Mouse (Mus musculus): ENCODE results near the gene Adamts20. TPM values are rescaled to one million over a fixed set of nuclear protein-coding genes. Genes with fewer than 3 reads are reported as not detected.
A peak's percentile ranks its signal among the peaks of the same experiment; 100 is the strongest.

Adamts20 gene
- polyA plus RNA-seq, 1 experiment from 2014 or later, result 2.0 TPM

GRCm38 (mm10) chr15:94480248-94480647, 15.0 kb upstream of the Adamts20 start:
- Histone ChIP-seq H3K27me3 (ENCODE audit: control insufficient read depth, insufficient read depth, low read depth, low read length) (no peaks in the 10 kb centered on the region), H3K27ac (ENCODE audit: low read length) (no peak overlapping the region), H3K9me3 (replicated peaks; ENCODE audit: control insufficient read depth, low read length, poor library complexity, severe bottlenecking) (no peaks in the 10 kb centered on the region), H3K4me1 (ENCODE audit: control insufficient read depth, insufficient read depth, low read length) (peaks cover 6% of the 10 kb centered on the region), H3K4me2 (ENCODE audit: low read length) (no peak overlapping the region), H3K4me3 (ENCODE audit: low read depth, low read length) (no peak overlapping the region), H3K36me3 (ENCODE audit: control insufficient read depth, insufficient read depth, low read length) (no peaks in the 10 kb centered on the region), H3K9ac (ENCODE audit: low read depth, low read length) (no peak overlapping the region)
- WGBS, result 93% methylated on average over 5 of the region's 5 CpGs
- no peak for ATAC-seq

DNA sequence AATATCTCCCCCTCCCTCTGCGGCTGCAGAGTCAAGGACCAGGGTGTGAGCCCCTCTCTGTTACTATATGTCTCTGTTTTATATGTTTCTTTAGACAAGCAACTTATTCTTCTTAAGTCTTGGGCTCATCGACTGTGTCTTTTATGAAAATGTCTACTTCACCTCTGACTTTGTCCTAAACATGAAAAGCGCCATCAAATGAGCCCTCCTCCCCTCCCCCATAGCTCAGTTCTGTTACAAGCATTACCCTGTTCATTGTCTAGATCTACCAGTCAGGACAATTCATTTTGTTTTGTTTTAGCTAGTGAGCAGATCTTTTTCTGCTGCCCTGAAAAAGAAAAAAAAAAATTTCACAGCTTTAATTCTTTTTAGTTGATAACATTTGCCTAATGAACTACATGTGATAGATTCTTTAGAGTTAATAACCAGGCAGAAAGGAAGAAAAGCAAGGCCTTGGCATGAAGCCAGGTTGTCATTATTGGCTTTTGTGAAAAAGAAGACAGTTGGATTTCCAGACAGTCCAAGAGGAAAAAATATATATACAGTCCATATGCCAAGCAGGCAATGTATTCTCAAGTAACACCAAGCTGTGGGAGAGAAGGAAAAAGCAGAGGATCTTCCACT, 14.4 kb upstream of the Adamts20 start:
- H3K27ac ChIP-seq (ENCODE audit: low read length), result no peak overlapping the region
- H3K9ac ChIP-seq (ENCODE audit: low read depth, low read length), result no peak overlapping the region
- H3K4me2 ChIP-seq (ENCODE audit: low read length), result no peak overlapping the region
- ATAC-seq, result no peak
- no peaks in the 10 kb centered on the region for H3K36me3 ChIP-seq (ENCODE audit: control insufficient read depth, insufficient read depth, low read length)
- WGBS, result 58% methylated on average over 3 of the region's 3 CpGs
- no peaks in the 10 kb centered on the region for H3K27me3 ChIP-seq (ENCODE audit: control insufficient read depth, insufficient read depth, low read depth, low read length)
- H3K4me3 ChIP-seq (ENCODE audit: low read depth, low read length), result no peak overlapping the region
- peaks cover 6% of the 10 kb centered on the region for H3K4me1 ChIP-seq (ENCODE audit: control insufficient read depth, insufficient read depth, low read length)
- H3K9me3 ChIP-seq (replicated peaks; ENCODE audit: control insufficient read depth, low read length, poor library complexity, severe bottlenecking), result no peaks in the 10 kb centered on the region

GRCm38 (mm10) chr15:94478706-94479105, 13.5 kb upstream of the Adamts20 start:
- WGBS, result 19% methylated on average over 13 of the region's 13 CpGs
- Histone ChIP-seq H3K27ac (ENCODE audit: low read length) (no peak overlapping the region), H3K9ac (ENCODE audit: low read depth, low read length) (no peak overlapping the region), H3K4me1 (ENCODE audit: control insufficient read depth, insufficient read depth, low read length) (peaks cover 6% of the 10 kb centered on the region), H3K36me3 (ENCODE audit: control insufficient read depth, insufficient read depth, low read length) (no peaks in the 10 kb centered on the region), H3K4me2 (ENCODE audit: low read length) (no peak overlapping the region), H3K27me3 (ENCODE audit: control insufficient read depth, insufficient read depth, low read depth, low read length) (no peaks in the 10 kb centered on the region), H3K4me3 (ENCODE audit: low read depth, low read length) (no peak overlapping the region), H3K9me3 (replicated peaks; ENCODE audit: control insufficient read depth, low read length, poor library complexity, severe bottlenecking) (no peaks in the 10 kb centered on the region)
- no peak for ATAC-seq

DNA sequence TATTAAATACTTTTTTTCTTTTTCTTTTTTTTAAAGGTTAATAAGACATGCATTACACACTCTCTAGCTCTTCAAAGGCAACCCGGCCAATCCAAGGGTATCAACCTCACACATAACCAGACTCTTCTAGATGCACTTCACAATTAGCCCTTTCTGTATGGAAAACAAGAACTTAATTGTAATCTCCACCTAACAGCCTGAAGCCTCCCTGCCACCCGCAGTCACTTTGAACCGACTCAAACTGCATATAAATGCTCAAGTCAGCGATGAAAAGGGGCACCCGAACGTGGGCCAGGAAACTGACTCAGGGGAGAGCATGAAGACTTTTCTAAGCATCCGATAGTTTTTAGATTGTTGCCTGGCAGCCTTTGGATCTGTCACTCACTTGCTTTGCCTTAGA, 12.1 kb upstream of the Adamts20 start:
- peaks cover 6% of the 10 kb centered on the region for H3K4me1 ChIP-seq (ENCODE audit: control insufficient read depth, insufficient read depth, low read length)
- no peak overlapping the region for H3K4me3 ChIP-seq (ENCODE audit: low read depth, low read length)
- H3K36me3 ChIP-seq (ENCODE audit: control insufficient read depth, insufficient read depth, low read length), result no peaks in the 10 kb centered on the region
- H3K9me3 ChIP-seq (replicated peaks; ENCODE audit: control insufficient read depth, low read length, poor library complexity, severe bottlenecking), result no peaks in the 10 kb centered on the region
- H3K9ac ChIP-seq (ENCODE audit: low read depth, low read length), result no peak overlapping the region
- H3K27ac ChIP-seq (ENCODE audit: low read length), result no peak overlapping the region
- ATAC-seq, result 0 out of 2 replicates have a peak, but pooled peaks have one; percentile 54
- H3K4me2 ChIP-seq (ENCODE audit: low read length), result no peak overlapping the region
- whole genome bisulfite sequencing, result 11% methylated on average over 7 of the region's 7 CpGs
- H3K27me3 ChIP-seq (ENCODE audit: control insufficient read depth, insufficient read depth, low read depth, low read length), result no peaks in the 10 kb centered on the region

- ATAC-seq, result no peak
- no peak overlapping the region for H3K27ac ChIP-seq (ENCODE audit: low read length)
- 88% methylated on average over 5 of the region's 5 CpGs for WGBS
- H3K27me3 ChIP-seq (ENCODE audit: control insufficient read depth, insufficient read depth, low read depth, low read length), result no peaks in the 10 kb centered on the region
- no peaks in the 10 kb centered on the region for H3K9me3 ChIP-seq (replicated peaks; ENCODE audit: control insufficient read depth, low read length, poor library complexity, severe bottlenecking)
- H3K9ac ChIP-seq (ENCODE audit: low read depth, low read length), result no peak overlapping the region
- H3K4me2 ChIP-seq (ENCODE audit: low read length), result no peak overlapping the region
- peaks cover 6% of the 10 kb centered on the region for H3K4me1 ChIP-seq (ENCODE audit: control insufficient read depth, insufficient read depth, low read length)
- no peak overlapping the region for H3K4me3 ChIP-seq (ENCODE audit: low read depth, low read length)
- no peaks in the 10 kb centered on the region for H3K36me3 ChIP-seq (ENCODE audit: control insufficient read depth, insufficient read depth, low read length)
Measured at GRCm38 (mm10) chr15:94475975-94476374, 10.8 kb upstream of the Adamts20 start.

GRCm38 (mm10) chr15:94470361-94470760, 5.1 kb upstream of the Adamts20 start:
- ATAC-seq, result no peak

GRCm38 (mm10) chr15:94464881-94465280, 337 bp downstream of the Adamts20 start:
- Histone ChIP-seq H3K27ac (ENCODE audit: low read length) (0 out of 2 replicates have a peak overlapping the region, but pooled peaks have one; percentile 5), H3K27me3 (ENCODE audit: control insufficient read depth, insufficient read depth, low read depth, low read length) (no peaks in the 10 kb centered on the region), H3K4me1 (ENCODE audit: control insufficient read depth, insufficient read depth, low read length) (peaks cover 4% of the 10 kb centered on the region; the same call in 1 of the 2 replicates), H3K36me3 (ENCODE audit: control insufficient read depth, insufficient read depth, low read length) (no peaks in the 10 kb centered on the region), H3K4me3 (ENCODE audit: low read depth, low read length) (no peak overlapping the region; the same call in 1 of the 2 replicates), H3K9me3 (replicated peaks; ENCODE audit: control insufficient read depth, low read length, poor library complexity, severe bottlenecking) (no peaks in the 10 kb centered on the region), H3K4me2 (ENCODE audit: low read length) (peak overlapping the region; percentile 31), H3K9ac (ENCODE audit: low read depth, low read length) (0 out of 2 replicates have a peak overlapping the region, but pooled peaks have one; percentile 20)
- WGBS, result 32% methylated on average over 14 of the region's 14 CpGs
- no peak for ATAC-seq

More at GRCm38 (mm10) chr15:94470361-94470760, 5.1 kb upstream of the Adamts20 start:
- H3K4me2 ChIP-seq (ENCODE audit: low read length), result no peak overlapping the region
- no peak overlapping the region for H3K27ac ChIP-seq (ENCODE audit: low read length)
- 80% methylated on average over 5 of the region's 5 CpGs for WGBS
- H3K4me3 ChIP-seq (ENCODE audit: low read depth, low read length), result no peak overlapping the region
- no peaks in the 10 kb centered on the region for H3K9me3 ChIP-seq (replicated peaks; ENCODE audit: control insufficient read depth, low read length, poor library complexity, severe bottlenecking)
- no peak overlapping the region for H3K9ac ChIP-seq (ENCODE audit: low read depth, low read length)
- H3K27me3 ChIP-seq (ENCODE audit: control insufficient read depth, insufficient read depth, low read depth, low read length), result no peaks in the 10 kb centered on the region
- H3K36me3 ChIP-seq (ENCODE audit: control insufficient read depth, insufficient read depth, low read length), result no peaks in the 10 kb centered on the region
- no peaks in the 10 kb centered on the region for H3K4me1 ChIP-seq (ENCODE audit: control insufficient read depth, insufficient read depth, low read length)

GRCm38 (mm10) chr15:94463251-94463650, 2.0 kb downstream of the Adamts20 start:
- peaks cover 4% of the 10 kb centered on the region; the same call in 1 of the 2 replicates for H3K4me1 ChIP-seq (ENCODE audit: control insufficient read depth, insufficient read depth, low read length)
- H3K27me3 ChIP-seq (ENCODE audit: control insufficient read depth, insufficient read depth, low read depth, low read length), result no peaks in the 10 kb centered on the region
- no peaks in the 10 kb centered on the region for H3K36me3 ChIP-seq (ENCODE audit: control insufficient read depth, insufficient read depth, low read length)
- no peak overlapping the region for H3K27ac ChIP-seq (ENCODE audit: low read length)
- no peak for ATAC-seq
- no peak overlapping the region for H3K4me3 ChIP-seq (ENCODE audit: low read depth, low read length)
- WGBS, result 72% methylated on average over 3 of the region's 3 CpGs
- no peak overlapping the region for H3K9ac ChIP-seq (ENCODE audit: low read depth, low read length)
- H3K4me2 ChIP-seq (ENCODE audit: low read length), result no peak overlapping the region
- no peaks in the 10 kb centered on the region for H3K9me3 ChIP-seq (replicated peaks; ENCODE audit: control insufficient read depth, low read length, poor library complexity, severe bottlenecking)

DNA sequence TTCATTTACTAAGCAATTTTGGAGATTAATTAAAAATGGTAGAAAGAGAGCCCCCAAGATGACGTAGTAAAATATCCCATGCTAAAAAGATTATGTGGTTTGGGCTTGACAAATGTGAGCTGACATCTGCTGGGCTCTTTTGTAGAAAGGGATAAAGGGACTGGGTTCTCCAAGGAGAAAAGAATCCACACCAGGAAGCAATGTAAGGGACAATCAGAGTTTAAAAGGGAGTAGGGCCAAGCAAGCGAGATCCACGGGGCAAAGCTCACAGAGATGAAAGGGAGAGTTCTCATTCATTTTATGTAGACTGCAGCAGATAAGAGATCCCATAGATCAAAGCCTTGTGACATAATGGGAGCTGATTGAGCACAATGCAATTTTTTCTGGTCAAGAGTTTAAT, 3.0 kb downstream of the Adamts20 start:
- WGBS, result 9% methylated on average over 3 of the region's 3 CpGs
- Histone ChIP-seq H3K4me3 (ENCODE audit: low read depth, low read length) (no peak overlapping the region), H3K9ac (ENCODE audit: low read depth, low read length) (no peak overlapping the region), H3K4me1 (ENCODE audit: control insufficient read depth, insufficient read depth, low read length) (peaks cover 4% of the 10 kb centered on the region; the same call in 1 of the 2 replicates), H3K36me3 (ENCODE audit: control insufficient read depth, insufficient read depth, low read length) (no peaks in the 10 kb centered on the region), H3K27ac (ENCODE audit: low read length) (no peak overlapping the region), H3K9me3 (replicated peaks; ENCODE audit: control insufficient read depth, low read length, poor library complexity, severe bottlenecking) (no peaks in the 10 kb centered on the region), H3K4me2 (ENCODE audit: low read length) (no peak overlapping the region), H3K27me3 (ENCODE audit: control insufficient read depth, insufficient read depth, low read depth, low read length) (no peaks in the 10 kb centered on the region)
- no peak for ATAC-seq
